Mouse (Mus musculus) testis, adult 2 months (tissue): Measurements from ENCODE around the gene Mxd4.

ENCODE experiments used
- CTCF ChIP-seq: fragments of 200-500 bp; IDR thresholded peaks from 2 replicates; pipeline ENCODE4 v1.5.1; 2012; ENCODE audit warnings: low read depth, mild to moderate bottlenecking, inconsistent platforms, low read length, moderate library complexity; ENCODE audit not compliant: control insufficient read depth, insufficient read depth, insufficient replicate concordance
- POLR2A ChIP-seq: fragments of 200-500 bp; IDR thresholded peaks from 2 replicates; pipeline ENCODE4 v1.6.1; 2012; ENCODE audit warnings: low read depth, mild to moderate bottlenecking, inconsistent platforms, low read length, moderate library complexity; ENCODE audit not compliant: control insufficient read depth

DNA sequence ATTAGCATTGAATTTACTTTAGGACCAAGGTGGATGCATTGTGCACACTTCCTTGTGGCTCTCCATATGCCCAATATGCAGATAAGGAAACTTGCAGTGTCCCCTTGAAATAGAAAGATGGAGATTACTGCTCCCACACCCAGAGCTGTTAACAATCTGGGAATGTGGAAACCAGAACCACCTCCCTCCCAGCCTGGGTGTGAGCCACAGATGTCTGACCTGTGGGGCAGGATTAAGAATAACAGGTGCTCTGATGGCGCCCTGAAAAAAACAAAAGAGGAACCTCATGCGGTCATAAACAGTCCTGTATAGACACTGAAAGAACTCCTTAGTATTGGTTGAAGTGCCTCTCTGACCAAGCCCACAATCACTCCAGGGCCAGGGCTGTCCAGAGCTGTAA is 1.3 kb upstream of the Mxd4 start:
- no peak for TF ChIP-seq CTCF
- no peak for TF ChIP-seq POLR2A
